Mouse (Mus musculus) spleen, adult 2 months (tissue): ENCODE measurements at regions not wholly inside any gene's neighbourhood (a gene's known extent, or its start where the extent isn't known, plus 50 kb on each side); places are given as distances from the start of the nearest gene placed in this dataset.

Experiments used
- DNase-seq, 2 experiments: peaks; one replicate each; pipeline versions ENCODE4 v3.0.0 to v3.0.0-alpha.2; 2012 to 2021; ENCODE audit warnings: low spot score in 2 of 2, low read depth in 1 of 2
- H3K27ac ChIP-seq: fragments of 200-500 bp; 2 replicates; pipeline ENCODE4 v1.5.1; 2012; ENCODE audit warnings: low read length, inconsistent platforms; ENCODE audit not compliant: insufficient read depth
- H3K27me3 ChIP-seq: fragments of 200-500 bp; 2 replicates; pipeline ENCODE4 v1.6.1; 2012; ENCODE audit warnings: mild to moderate bottlenecking, moderate library complexity, low read length, inconsistent platforms; ENCODE audit not compliant: control insufficient read depth, insufficient read depth
- H3K36me3 ChIP-seq: fragments of 200-500 bp; 2 replicates; pipeline ENCODE4 v1.6.1; 2012; ENCODE audit warnings: mild to moderate bottlenecking, low read length, inconsistent platforms; ENCODE audit not compliant: control insufficient read depth, insufficient read depth
- H3K4me1 ChIP-seq: fragments of 200-500 bp; 2 replicates; pipeline ENCODE4 v1.6.1; 2011; ENCODE audit warnings: inconsistent platforms; ENCODE audit not compliant: control insufficient read depth, insufficient read depth, insufficient read length
- H3K4me3 ChIP-seq: fragments of 200-500 bp; 2 replicates; pipeline ENCODE4 v1.5.1; 2011; ENCODE audit warnings: mild to moderate bottlenecking, inconsistent platforms; ENCODE audit not compliant: insufficient read depth, insufficient read length; ENCODE audit errors: extremely low read depth
- CTCF ChIP-seq: fragments of 200-500 bp; IDR thresholded peaks from 2 replicates; pipeline ENCODE4 v1.5.1; 2011; ENCODE audit warnings: mild to moderate bottlenecking, inconsistent platforms; ENCODE audit not compliant: insufficient read depth, insufficient read length, insufficient replicate concordance; ENCODE audit errors: extremely low read depth
- POLR2A ChIP-seq: fragments of 200-500 bp; IDR thresholded peaks from 2 replicates; pipeline ENCODE4 v1.6.1; 2011; ENCODE audit warnings: low read depth, low read length, inconsistent platforms
- WGBS: fragments of 180-500 bp; shearing (Covaris S2); methylation state at CpG from one replicate; pipeline ENCODE4 v1.1.7; 2018; 5-methylcytosine and 5-hydroxymethylcytosine counted together

DNA sequence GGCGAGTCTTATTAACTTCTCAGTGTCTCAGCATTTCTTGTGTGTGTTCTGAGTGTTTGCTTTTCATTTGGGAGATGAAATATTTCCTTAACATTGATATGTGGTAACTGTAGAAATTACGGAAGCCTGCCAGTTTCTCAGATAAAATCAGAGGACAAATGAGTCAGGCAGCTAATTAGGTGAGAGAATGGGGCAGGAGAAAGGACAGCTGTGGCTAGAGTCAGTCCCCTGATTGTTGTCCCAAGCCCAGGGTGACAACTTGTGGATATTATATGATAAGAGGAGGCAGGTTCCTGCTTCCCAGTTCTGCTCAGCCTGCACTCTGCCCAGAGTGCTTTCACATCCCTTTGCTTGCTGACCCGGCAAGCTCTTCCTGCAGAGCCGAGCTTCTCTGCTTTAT lies 1008.7 kb downstream of the Adgrl2 start:
- Histone ChIP-seq H3K4me1 (no peaks in the 10 kb centered on the region), H3K36me3 (no peaks in the 10 kb centered on the region), H3K27me3 (no peaks in the 10 kb centered on the region), H3K4me3 (no peak overlapping the region), H3K27ac (no peak overlapping the region)
- TF ChIP-seq CTCF: no peak
- TF ChIP-seq POLR2A: no peak
- 79% methylated on average over 4 of the region's 4 CpGs for WGBS
- no peak for DNase-seq

DNA sequence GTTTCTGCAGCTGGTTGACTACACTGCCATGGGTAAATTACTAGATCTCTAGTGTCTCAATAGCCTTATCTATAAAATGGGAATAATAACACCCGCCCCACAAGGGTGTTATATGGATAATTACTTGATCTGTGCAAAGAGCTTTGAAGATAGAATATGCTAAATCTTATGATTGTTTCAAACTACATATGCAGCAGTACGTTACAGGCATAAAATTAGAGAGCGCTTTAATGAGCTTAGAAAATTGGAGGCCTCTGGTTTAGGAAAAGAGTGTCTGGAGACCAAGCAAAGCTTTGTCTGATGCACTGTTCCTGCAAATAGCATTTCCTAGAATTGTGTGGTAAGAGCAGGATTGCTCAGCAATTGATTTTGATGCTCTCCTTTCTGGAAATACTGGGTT lies 1013.8 kb downstream of the Adgrl2 start:
- Histone ChIP-seq H3K36me3 (no peaks in the 10 kb centered on the region), H3K27ac (no peak overlapping the region), H3K27me3 (no peaks in the 10 kb centered on the region), H3K4me1 (no peaks in the 10 kb centered on the region), H3K4me3 (no peak overlapping the region)
- DNase-seq: no peak
- no peak for TF ChIP-seq CTCF
- TF ChIP-seq POLR2A: no peak
- WGBS: 95% methylated on average over 3 of the region's 3 CpGs

DNA sequence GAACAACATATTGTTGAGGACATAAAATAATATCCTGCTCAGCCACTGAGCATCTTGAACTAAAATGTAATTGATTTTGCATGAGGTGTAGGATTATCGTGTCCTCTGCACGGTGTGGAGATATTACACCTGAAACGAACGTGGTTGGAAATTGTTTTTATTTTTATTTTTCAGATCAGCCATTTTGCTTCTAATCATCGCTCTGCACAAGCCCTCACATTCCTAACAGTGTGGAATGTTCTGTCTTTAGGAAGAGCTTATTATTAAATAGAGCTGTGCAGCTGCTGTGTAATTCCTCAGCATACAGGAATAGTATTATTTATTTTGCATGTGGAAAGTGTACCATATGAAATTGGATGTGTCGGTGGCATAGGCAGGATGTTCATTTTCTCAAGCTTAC lies 1014.3 kb downstream of the Adgrl2 start:
- TF ChIP-seq POLR2A (no peak), CTCF (no peak)

DNA sequence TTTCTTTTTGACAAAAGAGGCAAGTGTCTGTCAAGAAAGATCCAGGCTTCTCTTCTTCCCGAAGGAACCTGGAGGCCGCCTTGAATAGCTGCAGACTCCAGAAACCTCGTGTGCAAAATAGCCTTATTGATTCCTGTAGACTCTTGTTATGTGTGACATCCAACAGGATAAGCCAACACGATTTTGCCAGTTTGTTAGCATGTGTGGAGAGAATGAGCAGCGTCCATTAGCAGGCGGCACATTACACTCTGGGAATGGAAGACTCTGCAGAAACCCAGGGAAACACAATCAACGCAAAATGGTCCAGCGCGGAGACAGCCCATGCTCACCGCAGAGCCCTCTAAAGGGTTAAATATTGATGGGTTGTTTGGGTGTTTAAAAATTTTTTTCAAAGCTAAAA lies 1014.9 kb downstream of the Adgrl2 start:
- Histone ChIP-seq H3K4me3 (no peak overlapping the region), H3K27me3 (no peaks in the 10 kb centered on the region), H3K27ac (no peak overlapping the region), H3K36me3 (no peaks in the 10 kb centered on the region), H3K4me1 (no peaks in the 10 kb centered on the region)
- TF ChIP-seq CTCF (no peak), POLR2A (no peak)
- WGBS: 90% methylated on average over 10 of the region's 10 CpGs
- DNase-seq: no peak

More for the DNA sequence above, 1014.3 kb downstream of the Adgrl2 start:
- Histone ChIP-seq H3K27ac (no peak overlapping the region), H3K4me3 (no peak overlapping the region), H3K36me3 (no peaks in the 10 kb centered on the region), H3K27me3 (no peaks in the 10 kb centered on the region), H3K4me1 (no peaks in the 10 kb centered on the region)
- DNase-seq: no peak
- 85% methylated on average over 6 of the region's 6 CpGs for WGBS

DNA sequence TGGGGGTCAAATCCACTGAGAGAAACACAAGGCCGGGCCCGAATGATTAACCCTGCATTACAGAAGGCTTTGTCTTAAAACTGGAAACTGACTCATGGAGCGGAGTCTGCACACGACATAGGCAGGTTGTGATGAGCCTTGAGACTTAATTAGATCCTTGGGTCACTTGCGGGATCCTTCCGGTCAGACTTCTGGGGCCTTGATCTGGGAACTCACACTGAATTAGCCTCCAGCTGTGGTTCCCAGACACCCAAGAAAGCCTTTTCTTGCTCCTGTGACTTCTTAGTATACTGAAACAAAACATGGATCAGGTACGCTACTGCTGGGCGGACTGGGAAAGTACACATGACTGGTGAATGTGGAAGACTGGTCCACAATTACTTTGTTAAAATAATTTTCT lies 1015.8 kb downstream of the Adgrl2 start:
- no peak overlapping the region for H3K4me3 ChIP-seq
- no peak overlapping the region for H3K27ac ChIP-seq
- no peaks in the 10 kb centered on the region for H3K27me3 ChIP-seq
- H3K36me3 ChIP-seq: no peaks in the 10 kb centered on the region
- 90% methylated on average over 8 of the region's 8 CpGs for WGBS
- no peak for DNase-seq
- no peak for TF ChIP-seq POLR2A
- no peak for TF ChIP-seq CTCF
- no peaks in the 10 kb centered on the region for H3K4me1 ChIP-seq

DNA sequence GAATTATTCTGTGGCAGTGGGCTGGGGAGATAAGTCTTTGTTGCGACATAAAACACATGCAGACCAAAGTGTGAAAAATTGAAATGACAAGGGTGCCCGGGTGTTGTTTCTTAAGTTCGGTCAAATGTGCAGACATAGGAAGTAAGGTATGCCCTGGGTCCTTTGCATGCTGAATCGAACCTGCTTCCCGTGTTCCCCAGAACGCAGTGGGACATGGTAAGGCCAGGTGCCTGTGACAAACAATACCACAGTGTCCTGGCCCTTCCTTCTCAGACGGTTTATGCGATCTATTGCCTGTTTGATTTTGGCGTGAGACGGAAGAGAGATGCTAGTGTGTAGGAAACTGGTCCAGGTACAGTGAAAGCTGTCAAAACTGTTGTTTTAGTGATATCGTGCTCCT lies 1022.1 kb downstream of the Adgrl2 start:
- no peak for DNase-seq

DNA sequence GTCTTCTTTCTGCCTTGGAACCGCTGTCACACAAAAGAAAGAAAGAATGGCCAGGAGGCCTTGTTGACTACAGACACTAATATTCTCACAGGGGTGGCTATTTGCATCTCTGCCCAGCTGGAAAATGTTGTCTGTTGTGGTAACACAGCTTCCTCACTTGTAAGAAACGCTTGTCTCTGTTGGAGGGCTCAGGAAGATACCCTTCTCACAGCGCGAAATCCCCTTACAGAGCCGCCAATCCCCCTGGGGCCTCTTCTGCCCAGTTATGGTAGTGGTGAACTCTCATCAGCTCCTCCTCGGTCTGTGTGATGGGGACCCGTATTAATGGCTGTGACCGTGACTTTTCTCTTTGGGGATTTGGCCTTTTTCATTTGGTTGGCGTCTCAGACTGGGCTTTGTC lies 1022.5 kb downstream of the Adgrl2 start:
- no peak for TF ChIP-seq POLR2A
- no peak for TF ChIP-seq CTCF
- no peaks in the 10 kb centered on the region for H3K27me3 ChIP-seq
- no peak overlapping the region for H3K4me3 ChIP-seq
- 86% methylated on average over 9 of the region's 9 CpGs for WGBS
- H3K27ac ChIP-seq: no peak overlapping the region
- H3K4me1 ChIP-seq: no peaks in the 10 kb centered on the region
- H3K36me3 ChIP-seq: no peaks in the 10 kb centered on the region
- DNase-seq: no peak

More for the DNA sequence above, 1022.1 kb downstream of the Adgrl2 start:
- Histone ChIP-seq H3K27me3 (no peaks in the 10 kb centered on the region), H3K4me1 (no peaks in the 10 kb centered on the region), H3K36me3 (no peaks in the 10 kb centered on the region), H3K4me3 (no peak overlapping the region), H3K27ac (no peak overlapping the region)
- WGBS: 93% methylated on average over 11 of the region's 11 CpGs
- TF ChIP-seq CTCF: no peak

DNA sequence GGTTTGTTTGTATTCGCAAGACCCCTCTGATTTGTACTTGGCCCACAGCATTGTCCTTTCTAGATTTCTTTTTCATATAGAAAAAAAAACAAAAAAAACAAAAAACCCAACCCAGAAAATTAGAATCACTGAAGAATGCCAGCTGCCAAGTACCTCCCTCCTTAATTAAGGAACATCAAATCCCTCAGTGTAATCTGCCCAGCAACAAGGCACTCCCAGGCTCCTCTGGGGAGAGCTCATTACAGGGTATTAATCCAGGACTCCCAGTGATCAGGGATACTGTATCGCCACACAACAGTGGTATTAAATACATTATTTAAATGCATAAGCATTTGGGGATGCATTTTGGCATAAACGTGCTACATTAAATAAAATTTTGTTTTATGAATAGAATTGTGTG lies 1023.1 kb downstream of the Adgrl2 start:
- TF ChIP-seq CTCF (no peak), POLR2A (no peak)
- 94% methylated on average over 3 of the region's 3 CpGs for WGBS
- DNase-seq: no peak
- Histone ChIP-seq H3K27ac (no peak overlapping the region), H3K4me3 (no peak overlapping the region), H3K27me3 (no peaks in the 10 kb centered on the region), H3K36me3 (no peaks in the 10 kb centered on the region), H3K4me1 (no peaks in the 10 kb centered on the region)
